Mouse (Mus musculus) heart, postnatal 0 days (tissue): Measurements from ENCODE around the gene Ephb1. TPM values are rescaled to one million over a fixed set of nuclear protein-coding genes. Genes with fewer than 3 reads are reported as not detected.

Source experiments
- ATAC-seq: fragments of 200-750 bp; cut with Nextera tagmentation; 2 replicates; pipeline ENCODE4 v1.8.0; 2017; ENCODE audit warnings: low read depth, moderate number of reproducible peaks, moderate library complexity; ENCODE audit not compliant: insufficient read depth
- DNase-seq: peaks from one replicate; pipeline ENCODE4 v3.0.0-alpha.2; 2016; ENCODE audit warnings: low spot score
- H3K27ac ChIP-seq: fragments of 300-500 bp; sonication (generic); 2 replicates; pipeline ENCODE4 v1.5.1; 2014; ENCODE audit warnings: low read depth, mild to moderate bottlenecking
- H3K27me3 ChIP-seq: fragments of 300-500 bp; sonication (generic); 2 replicates; pipeline ENCODE4 v1.6.1; 2014; ENCODE audit warnings: low read length, mixed read lengths; ENCODE audit not compliant: control insufficient read depth, insufficient read depth
- H3K36me3 ChIP-seq: fragments of 300-500 bp; sonication (generic); replicated peaks from 2 replicates; pipeline ENCODE4 v1.6.1; 2014; ENCODE audit warnings: low read length, mixed read lengths; ENCODE audit not compliant: control insufficient read depth, insufficient read depth
- H3K4me1 ChIP-seq: fragments of 300-500 bp; sonication (generic); 2 replicates; pipeline ENCODE4 v1.6.1; 2014; ENCODE audit warnings: antibody characterized with exemption; ENCODE audit not compliant: control insufficient read depth, insufficient read depth
- H3K4me2 ChIP-seq: fragments of 300-500 bp; sonication (generic); 2 replicates; pipeline ENCODE4 v1.6.1; 2014; ENCODE audit warnings: low read depth, mild to moderate bottlenecking, low read length, moderate library complexity
- H3K4me3 ChIP-seq: fragments of 300-500 bp; sonication (generic); 2 replicates; pipeline ENCODE4 v1.5.1; 2014; ENCODE audit warnings: low read depth, low read length
- H3K9ac ChIP-seq: fragments of 300-500 bp; sonication (generic); replicated peaks from 2 replicates; pipeline ENCODE4 v1.6.1; 2014; ENCODE audit warnings: low read depth, low read length, mixed read lengths
- H3K9me3 ChIP-seq: fragments of 300-500 bp; sonication (generic); replicated peaks from 2 replicates; pipeline ENCODE4 v1.6.1; 2016; ENCODE audit warnings: low read length; ENCODE audit not compliant: control insufficient read depth
- CTCF ChIP-seq: IDR thresholded peaks from 2 replicates; pipeline ENCODE4 v1.5.1; 2016; ENCODE audit warnings: antibody characterized with exemption, control low read depth, low read depth
- EP300 ChIP-seq: IDR thresholded peaks from 2 replicates; pipeline ENCODE4 v1.6.1; 2016; ENCODE audit warnings: antibody characterized with exemption, low read depth
- whole genome bisulfite sequencing: fragments of 180-500 bp; shearing (Covaris S2); extraction: QIAGEN DNeasy Blood & Tissue Kit; methylation state at CpG from one replicate; pipeline ENCODE4 v1.1.7; 2014; 5-methylcytosine and 5-hydroxymethylcytosine counted together
- polyA plus RNA-seq: library from polyadenylated mRNA; unstranded; fragments of >200 nt; fragmentation: Nextera tagmentation; extraction: Ambion mirVana; gene quantifications from 2 replicates; pipeline ENCODE4 v1.2.1, GENCODE M21; 2015
- total RNA-seq: library from RNA; depleted of rRNA; stranded (reverse); fragments of >200 nt; gene quantifications from 2 replicates; pipeline ENCODE4 v1.2.3, GENCODE M21; 2014; ENCODE audit warnings: low replicate concordance

The Ephb1 gene
- total and polyA plus RNA-seq, 2 experiments from 2014 or later, result 0.96 to 2.1 TPM

- no peak for ATAC-seq
Measured at GRCm38 (mm10) chr9:102181276-102181675, 173.2 kb downstream of the Ephb1 start.

DNA sequence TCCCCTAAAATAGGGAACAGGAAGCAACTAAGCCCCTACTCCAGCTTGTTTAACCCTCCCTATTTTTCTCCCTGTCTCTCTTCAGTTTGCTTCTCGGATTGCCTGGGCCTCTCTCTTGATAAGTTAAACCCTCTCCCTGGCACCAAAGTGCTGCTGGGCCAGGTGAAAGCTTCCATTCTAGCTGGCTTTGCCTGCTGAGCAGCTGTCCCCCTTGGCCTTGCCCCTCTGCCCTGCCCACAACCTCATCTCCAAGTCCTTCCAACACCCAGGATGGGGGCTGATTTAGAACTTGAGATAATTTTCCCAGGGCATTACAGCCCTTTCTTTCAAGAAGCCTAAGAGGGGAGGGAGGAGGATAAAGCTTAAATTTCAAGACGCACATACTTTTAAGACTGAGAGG is 174.0 kb downstream of the Ephb1 start:
- DNase-seq, result no peak
- WGBS, result 69% methylated on average over 2 of the region's 2 CpGs
- H3K9ac ChIP-seq, result no peak overlapping the region
- ATAC-seq, result no peak
- 0 out of 2 replicates have a peak, but pooled peaks cover 5% of the 10 kb centered on the region for H3K4me1 ChIP-seq
- no peaks in the 10 kb centered on the region for H3K36me3 ChIP-seq
- TF ChIP-seq EP300 (no peak), CTCF (no peak)
- no peak overlapping the region for H3K4me2 ChIP-seq
- H3K4me3 ChIP-seq, result no peak overlapping the region
- H3K27ac ChIP-seq, result no peak overlapping the region
- 0 out of 2 replicates have a peak, but pooled peaks cover 4% of the 10 kb centered on the region for H3K27me3 ChIP-seq
- no peaks in the 10 kb centered on the region for H3K9me3 ChIP-seq

More at GRCm38 (mm10) chr9:102181276-102181675, 173.2 kb downstream of the Ephb1 start:
- no peak overlapping the region for H3K4me2 ChIP-seq
- 0 out of 2 replicates have a peak, but pooled peaks cover 5% of the 10 kb centered on the region for H3K4me1 ChIP-seq
- H3K9ac ChIP-seq, result no peak overlapping the region
- TF ChIP-seq CTCF, result no peak
- no peak for TF ChIP-seq EP300
- H3K27me3 ChIP-seq, result 0 out of 2 replicates have a peak, but pooled peaks cover 4% of the 10 kb centered on the region
- H3K36me3 ChIP-seq, result no peaks in the 10 kb centered on the region
- no peak overlapping the region for H3K4me3 ChIP-seq
- no peak for DNase-seq
- no peaks in the 10 kb centered on the region for H3K9me3 ChIP-seq
- H3K27ac ChIP-seq, result no peak overlapping the region
- WGBS, result 46% methylated on average over 3 of the region's 3 CpGs

- 0 out of 2 replicates have a peak, but pooled peaks cover 4% of the 10 kb centered on the region for H3K27me3 ChIP-seq
- H3K9ac ChIP-seq, result no peak overlapping the region
- H3K4me2 ChIP-seq, result no peak overlapping the region
- TF ChIP-seq CTCF (no peak), EP300 (no peak)
- no peak for ATAC-seq
- DNase-seq, result no peak
- H3K4me1 ChIP-seq, result 0 out of 2 replicates have a peak, but pooled peaks cover 5% of the 10 kb centered on the region
- no peaks in the 10 kb centered on the region for H3K9me3 ChIP-seq
- no peak overlapping the region for H3K4me3 ChIP-seq
- WGBS, result 85% methylated on average over 2 of the region's 2 CpGs
- no peak overlapping the region for H3K27ac ChIP-seq
- no peaks in the 10 kb centered on the region for H3K36me3 ChIP-seq
Measured at GRCm38 (mm10) chr9:102180070-102180469, 174.4 kb downstream of the Ephb1 start.

DNA sequence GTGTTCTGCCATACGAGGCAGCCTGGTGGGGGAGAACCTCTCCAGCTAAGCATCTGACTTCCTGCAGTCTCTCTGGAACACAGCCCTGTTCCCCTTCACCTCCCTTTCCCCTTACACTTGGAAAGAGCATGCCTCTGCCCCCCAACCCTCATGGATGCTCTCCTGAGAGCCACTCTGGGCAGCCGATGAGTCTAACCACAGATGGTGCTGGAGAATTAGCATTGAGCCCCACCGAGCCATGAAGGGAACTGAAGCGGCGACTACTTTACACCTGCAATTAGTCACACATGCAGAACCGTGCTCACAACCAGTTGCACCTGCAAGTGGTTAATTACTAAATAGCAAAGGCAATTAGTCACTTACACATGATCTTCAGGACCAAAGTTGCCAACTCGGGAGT is 184.8 kb downstream of the Ephb1 start:
- Histone ChIP-seq H3K36me3 (no peaks in the 10 kb centered on the region), H3K9ac (no peak overlapping the region), H3K4me1 (no peaks in the 10 kb centered on the region), H3K4me3 (no peak overlapping the region), H3K4me2 (no peak overlapping the region), H3K27me3 (no peaks in the 10 kb centered on the region), H3K27ac (no peak overlapping the region), H3K9me3 (no peaks in the 10 kb centered on the region)
- ATAC-seq (no peak), DNase-seq (no peak)
- TF ChIP-seq CTCF (no peak), EP300 (no peak)
- WGBS, result 83% methylated on average over 7 of the region's 7 CpGs

DNA sequence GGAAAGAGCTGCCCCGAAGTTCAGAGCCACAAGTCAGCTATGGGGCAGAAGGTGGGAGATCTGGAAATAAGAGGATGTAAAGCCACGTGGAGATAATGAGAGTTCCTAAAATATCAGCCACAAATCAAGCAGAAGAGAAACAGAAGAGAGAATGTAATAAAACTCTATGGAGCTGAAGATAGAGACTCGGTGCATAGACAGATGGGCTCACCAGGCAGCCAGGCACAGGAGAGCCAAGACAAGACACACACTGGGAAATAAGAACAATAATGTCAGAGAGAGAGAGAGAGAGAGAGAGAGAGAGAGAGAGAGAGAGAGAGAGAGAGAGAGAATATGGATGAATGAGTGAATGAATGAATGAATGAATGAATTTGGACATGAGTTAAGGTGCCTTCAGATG is 198.6 kb downstream of the Ephb1 start:
- H3K36me3 ChIP-seq, result no peaks in the 10 kb centered on the region

GRCm38 (mm10) chr9:102139181-102139580 is 215.3 kb downstream of the Ephb1 start:
- no peaks in the 10 kb centered on the region for H3K36me3 ChIP-seq
- no peak overlapping the region for H3K4me2 ChIP-seq
- 80% methylated on average over 4 of the region's 4 CpGs for WGBS
- H3K27ac ChIP-seq, result no peak overlapping the region
- no peak overlapping the region for H3K4me3 ChIP-seq
- H3K9ac ChIP-seq, result no peak overlapping the region
- no peaks in the 10 kb centered on the region for H3K4me1 ChIP-seq
- DNase-seq, result no peak
- no peak for ATAC-seq
- TF ChIP-seq EP300, result no peak
- TF ChIP-seq CTCF, result no peak
- no peaks in the 10 kb centered on the region for H3K27me3 ChIP-seq
- H3K9me3 ChIP-seq, result no peaks in the 10 kb centered on the region

More for the DNA sequence above, 198.6 kb downstream of the Ephb1 start:
- H3K27me3 ChIP-seq, result no peaks in the 10 kb centered on the region
- no peaks in the 10 kb centered on the region for H3K4me1 ChIP-seq
- DNase-seq (no peak), ATAC-seq (no peak)
- no peak overlapping the region for H3K9ac ChIP-seq
- no peak overlapping the region for H3K4me3 ChIP-seq
- TF ChIP-seq EP300 (no peak), CTCF (no peak)
- no peaks in the 10 kb centered on the region for H3K9me3 ChIP-seq
- no peak overlapping the region for H3K27ac ChIP-seq
- H3K4me2 ChIP-seq, result no peak overlapping the region
- WGBS, result 60% methylated on average over 3 of the region's 3 CpGs
